Mouse (Mus musculus) kidney, embryonic 16.5 days (tissue): Measurements from ENCODE around the gene Foxj2. TPM values are rescaled to one million over a fixed set of nuclear protein-coding genes. Genes with fewer than 3 reads are reported as not detected.

Experiments
- ATAC-seq: fragments of 200-750 bp; cut with Nextera tagmentation; 2 replicates; pipeline ENCODE4 v1.8.0; 2017; ENCODE audit warnings: moderate TSS enrichment; ENCODE audit not compliant: low FRiP score, low TSS enrichment
- H3K27ac ChIP-seq: fragments of 300-500 bp; sonication (generic); 2 replicates; pipeline ENCODE4 v1.5.1; 2014; ENCODE audit warnings: low read length
- H3K27me3 ChIP-seq: fragments of 300-500 bp; sonication (generic); 2 replicates; pipeline ENCODE4 v1.6.1; 2014; ENCODE audit warnings: low read length, control low read depth, mixed read lengths; ENCODE audit not compliant: insufficient read depth
- H3K36me3 ChIP-seq: fragments of 300-500 bp; sonication (generic); 2 replicates; pipeline ENCODE4 v1.6.1; 2014; ENCODE audit warnings: low read length, control low read depth, mixed read lengths; ENCODE audit not compliant: insufficient read depth
- H3K4me1 ChIP-seq: fragments of 300-500 bp; sonication (generic); 2 replicates; pipeline ENCODE4 v1.6.1; 2014; ENCODE audit warnings: low read length, control low read depth, mixed read lengths; ENCODE audit not compliant: insufficient read depth
- H3K4me2 ChIP-seq: fragments of 300-500 bp; sonication (generic); replicated peaks from 2 replicates; pipeline ENCODE4 v1.6.1; 2014; ENCODE audit warnings: low read depth, low read length
- H3K4me3 ChIP-seq: fragments of 300-500 bp; sonication (generic); 2 replicates; pipeline ENCODE4 v1.5.1; 2014; ENCODE audit warnings: mild to moderate bottlenecking, low read length
- H3K9ac ChIP-seq: fragments of 300-500 bp; sonication (generic); replicated peaks from 2 replicates; pipeline ENCODE4 v1.6.1; 2014; ENCODE audit warnings: low read length
- H3K9me3 ChIP-seq: fragments of 300-500 bp; sonication (generic); 2 replicates; pipeline ENCODE4 v1.6.1; 2016; ENCODE audit warnings: low read length, control low read depth
- WGBS: fragments of 180-500 bp; shearing (Covaris S2); extraction: QIAGEN DNeasy Blood & Tissue Kit; methylation state at CpG from one replicate; pipeline ENCODE4 v1.1.7; 2014; 5-methylcytosine and 5-hydroxymethylcytosine counted together
- polyA plus RNA-seq: library from polyadenylated mRNA; unstranded; fragments of >200 nt; fragmentation: Nextera tagmentation; extraction: Ambion mirVana; gene quantifications from 2 replicates; pipeline ENCODE4 v1.2.1, GENCODE M21; 2015

Gene Foxj2
- polyA plus RNA-seq, 1 experiment from 2014 or later, result 5.8 TPM

- Histone ChIP-seq H3K36me3 (peaks cover 16% of the 10 kb centered on the region), H3K27ac (no peak overlapping the region), H3K4me1 (peaks cover 14% of the 10 kb centered on the region), H3K9ac (no peak overlapping the region), H3K27me3 (no peaks in the 10 kb centered on the region), H3K4me3 (no peak overlapping the region), H3K4me2 (no peak overlapping the region), H3K9me3 (no peaks in the 10 kb centered on the region)
- WGBS, result 50% methylated on average over 13 of the region's 13 CpGs
- ATAC-seq, result no peak
Measured at GRCm38 (mm10) chr6:122828086-122828485, 8.4 kb downstream of the Foxj2 start.

- Histone ChIP-seq H3K9me3 (0 out of 2 replicates have a peak, but pooled peaks cover 5% of the 10 kb centered on the region), H3K9ac (no peak overlapping the region), H3K4me2 (no peak overlapping the region), H3K36me3 (peaks cover 51% of the 10 kb centered on the region), H3K27ac (no peak overlapping the region), H3K4me3 (no peak overlapping the region), H3K27me3 (no peaks in the 10 kb centered on the region), H3K4me1 (no peaks in the 10 kb centered on the region)
- no peak for ATAC-seq
- WGBS, result 80% methylated on average over 7 of the region's 7 CpGs
Measured at GRCm38 (mm10) chr6:122832880-122833279, 13.2 kb downstream of the Foxj2 start.

- peaks cover 57% of the 10 kb centered on the region for H3K36me3 ChIP-seq
- H3K4me1 ChIP-seq, result no peaks in the 10 kb centered on the region
- H3K27me3 ChIP-seq, result no peaks in the 10 kb centered on the region
- ATAC-seq, result no peak
- H3K4me3 ChIP-seq, result no peak overlapping the region
- H3K9ac ChIP-seq, result no peak overlapping the region
- 0 out of 2 replicates have a peak, but pooled peaks cover 5% of the 10 kb centered on the region for H3K9me3 ChIP-seq
- no peak overlapping the region for H3K4me2 ChIP-seq
- H3K27ac ChIP-seq, result no peak overlapping the region
- 66% methylated on average over 4 of the region's 4 CpGs for WGBS
Measured at GRCm38 (mm10) chr6:122834365-122834764, 14.7 kb downstream of the Foxj2 start.

- H3K27ac ChIP-seq, result no peak overlapping the region
- H3K4me2 ChIP-seq, result no peak overlapping the region
- ATAC-seq, result no peak
- no peak overlapping the region for H3K4me3 ChIP-seq
- H3K36me3 ChIP-seq, result peaks cover 78% of the 10 kb centered on the region
- H3K4me1 ChIP-seq, result no peaks in the 10 kb centered on the region
- WGBS, result 91% methylated on average over 3 of the region's 3 CpGs
- no peaks in the 10 kb centered on the region for H3K27me3 ChIP-seq
- H3K9me3 ChIP-seq, result 0 out of 2 replicates have a peak, but pooled peaks cover 5% of the 10 kb centered on the region
- H3K9ac ChIP-seq, result no peak overlapping the region
Measured at GRCm38 (mm10) chr6:122836974-122837373, 17.3 kb downstream of the Foxj2 start.

GRCm38 (mm10) chr6:122837539-122837938 lies 17.8 kb downstream of the Foxj2 start:
- no peak overlapping the region for H3K9ac ChIP-seq
- H3K27me3 ChIP-seq, result no peaks in the 10 kb centered on the region
- ATAC-seq, result no peak
- WGBS, result 74% methylated on average over 5 of the region's 5 CpGs
- H3K4me2 ChIP-seq, result no peak overlapping the region
- H3K4me1 ChIP-seq, result no peaks in the 10 kb centered on the region
- H3K36me3 ChIP-seq, result peaks cover 73% of the 10 kb centered on the region
- no peak overlapping the region for H3K27ac ChIP-seq
- H3K4me3 ChIP-seq, result no peak overlapping the region
- H3K9me3 ChIP-seq, result 0 out of 2 replicates have a peak, but pooled peaks cover 5% of the 10 kb centered on the region

GRCm38 (mm10) chr6:122843759-122844158 lies 24.0 kb downstream of the Foxj2 start:
- 69% methylated on average over 6 of the region's 6 CpGs for WGBS
- Histone ChIP-seq H3K9me3 (no peaks in the 10 kb centered on the region), H3K9ac (no peak overlapping the region), H3K4me3 (no peak overlapping the region), H3K36me3 (peaks cover 52% of the 10 kb centered on the region), H3K4me1 (no peaks in the 10 kb centered on the region), H3K27ac (no peak overlapping the region), H3K27me3 (no peaks in the 10 kb centered on the region), H3K4me2 (no peak overlapping the region)
- ATAC-seq, result no peak

GRCm38 (mm10) chr6:122852696-122853095 lies 33.0 kb downstream of the Foxj2 start:
- H3K9ac ChIP-seq, result no peak overlapping the region
- H3K4me3 ChIP-seq, result no peak overlapping the region
- no peak for ATAC-seq
- H3K27ac ChIP-seq, result no peak overlapping the region
- no peaks in the 10 kb centered on the region for H3K36me3 ChIP-seq
- 57% methylated on average over 2 of the region's 2 CpGs for WGBS
- H3K9me3 ChIP-seq, result no peaks in the 10 kb centered on the region
- H3K4me1 ChIP-seq, result no peaks in the 10 kb centered on the region
- no peaks in the 10 kb centered on the region for H3K27me3 ChIP-seq
- H3K4me2 ChIP-seq, result no peak overlapping the region

GRCm38 (mm10) chr6:122854552-122854951 lies 34.8 kb downstream of the Foxj2 start:
- no peak overlapping the region for H3K9ac ChIP-seq
- WGBS, result 76% methylated on average over 12 of the region's 12 CpGs
- H3K27ac ChIP-seq, result no peak overlapping the region
- H3K36me3 ChIP-seq, result no peaks in the 10 kb centered on the region
- H3K4me3 ChIP-seq, result no peak overlapping the region
- no peak for ATAC-seq
- no peaks in the 10 kb centered on the region; the same call in 1 of the 2 replicates for H3K9me3 ChIP-seq
- no peaks in the 10 kb centered on the region for H3K4me1 ChIP-seq
- H3K27me3 ChIP-seq, result no peaks in the 10 kb centered on the region
- H3K4me2 ChIP-seq, result no peak overlapping the region

- Histone ChIP-seq H3K27ac (no peak within 1 kb of the TSS), H3K27me3 (no peaks in the 10 kb centered on the region), H3K9me3 (peaks cover under 1% of the 10 kb centered on the region; the same call in 1 of the 2 replicates), H3K9ac (no peak within 1 kb of the TSS), H3K4me2 (no peak within 1 kb of the TSS), H3K4me3 (no peak within 1 kb of the TSS), H3K4me1 (no peaks in the 10 kb centered on the region), H3K36me3 (no peaks in the 10 kb centered on the region)
- no peak for ATAC-seq
- WGBS, result 72% methylated on average over 7 of the region's 7 CpGs
Measured at GRCm38 (mm10) chr6:122855955-122856354, 36.2 kb downstream of the Foxj2 start, which contains the start of gene C3ar1. TSS of gene C3ar1 (minus strand) at chr6:122856161.

GRCm38 (mm10) chr6:122862434-122862833 lies 42.7 kb downstream of the Foxj2 start:
- Histone ChIP-seq H3K4me2 (no peak overlapping the region), H3K27me3 (no peaks in the 10 kb centered on the region), H3K4me3 (no peak overlapping the region), H3K27ac (no peak overlapping the region), H3K4me1 (no peaks in the 10 kb centered on the region), H3K36me3 (no peaks in the 10 kb centered on the region), H3K9me3 (peaks cover 16% of the 10 kb centered on the region), H3K9ac (no peak overlapping the region)
- no peak for ATAC-seq
- 78% methylated on average over 6 of the region's 6 CpGs for WGBS
